Mouse (Mus musculus) embryonic fibroblast, embryonic 13.5 days (primary cell): ENCODE data around the gene Elmsan1.

ENCODE experiments used
- CTCF ChIP-seq: IDR thresholded peaks from 2 replicates; pipeline ENCODE4 v1.5.1; 2011; ENCODE audit warnings: mild to moderate bottlenecking, control low read depth, low read length, moderate library complexity, borderline replicate concordance; ENCODE audit not compliant: insufficient read depth
- POLR2A ChIP-seq: IDR thresholded peaks from 2 replicates; pipeline ENCODE4 v1.6.1; 2011; ENCODE audit warnings: low read depth, mild to moderate bottlenecking, control low read depth, low read length, moderate library complexity

- TF ChIP-seq POLR2A (no peak), CTCF (no peak)
Measured at GRCm38 (mm10) chr12:84233488-84234100, 14.9 kb upstream of the Elmsan1 start.
